Mouse (Mus musculus): Measurements from ENCODE around the gene Gm14569. TPM values are rescaled to one million over a fixed set of nuclear protein-coding genes. Genes with fewer than 3 reads are reported as not detected.

The Gm14569 gene
- polyA plus RNA-seq (2015; fragmentation: Nextera tagmentation; extraction: Ambion mirVana): not detected in 2 replicates

- 93% methylated on average over 4 of the region's 4 CpGs for WGBS
- no peak within 1 kb of the TSS for H3K4me3 ChIP-seq (replicated peaks)
- no peak within 1 kb of the TSS for H3K27ac ChIP-seq (replicated peaks)
- H3K4me1 ChIP-seq: no peaks in the 10 kb centered on the region
- no peak within 1 kb of the TSS for H3K9ac ChIP-seq (replicated peaks)
- no peaks in the 10 kb centered on the region for H3K9me3 ChIP-seq (replicated peaks)
- ATAC-seq (ENCODE audit: low FRiP score): no peak
- H3K27me3 ChIP-seq (replicated peaks): no peaks in the 10 kb centered on the region
- H3K4me2 ChIP-seq: no peak within 1 kb of the TSS
- H3K36me3 ChIP-seq: no peaks in the 10 kb centered on the region
Observed at GRCm38 (mm10) chrX:36491730-36492129, at the start of gene Gm14569. Gm14569 (minus strand) TSS chrX:36491830.

- Histone ChIP-seq H3K27me3 (replicated peaks) (no peaks in the 10 kb centered on the region), H3K27ac (replicated peaks) (no peak overlapping the region)
Observed at GRCm38 (mm10) chrX:36534514-36534913, 42.9 kb upstream of the Gm14569 start.

GRCm38 (mm10) chrX:36533744-36534143, 42.1 kb upstream of the Gm14569 start:
- no peaks in the 10 kb centered on the region for H3K36me3 ChIP-seq
- no peak for ATAC-seq (ENCODE audit: low FRiP score)
- H3K9me3 ChIP-seq (replicated peaks): no peaks in the 10 kb centered on the region
- H3K27ac ChIP-seq (replicated peaks): no peak overlapping the region
- no peak overlapping the region for H3K4me3 ChIP-seq (replicated peaks)
- no peak overlapping the region for H3K4me2 ChIP-seq
- H3K9ac ChIP-seq (replicated peaks): no peak overlapping the region
- no peaks in the 10 kb centered on the region for H3K27me3 ChIP-seq (replicated peaks)
- 74% methylated on average over 4 of the region's 4 CpGs for WGBS
- no peaks in the 10 kb centered on the region for H3K4me1 ChIP-seq

More at GRCm38 (mm10) chrX:36534514-36534913, 42.9 kb upstream of the Gm14569 start:
- Histone ChIP-seq H3K4me1 (no peaks in the 10 kb centered on the region), H3K4me2 (no peak overlapping the region), H3K36me3 (no peaks in the 10 kb centered on the region), H3K9ac (replicated peaks) (no peak overlapping the region), H3K4me3 (replicated peaks) (no peak overlapping the region), H3K9me3 (replicated peaks) (no peaks in the 10 kb centered on the region)
- 16% methylated on average over 4 of the region's 4 CpGs for WGBS
- peak; percentile 53; the same call in 1 of the 2 replicates for ATAC-seq (ENCODE audit: low FRiP score)

- Histone ChIP-seq H3K9ac (replicated peaks) (no peak overlapping the region), H3K27ac (replicated peaks) (no peak overlapping the region), H3K4me3 (replicated peaks) (no peak overlapping the region), H3K4me2 (no peak overlapping the region), H3K4me1 (no peaks in the 10 kb centered on the region), H3K27me3 (replicated peaks) (no peaks in the 10 kb centered on the region), H3K36me3 (no peaks in the 10 kb centered on the region), H3K9me3 (replicated peaks) (no peaks in the 10 kb centered on the region)
- 80% methylated on average over 5 of the region's 5 CpGs for WGBS
- no peak for ATAC-seq (ENCODE audit: low FRiP score)
Observed at GRCm38 (mm10) chrX:36530251-36530650, 38.6 kb upstream of the Gm14569 start.

- Histone ChIP-seq H3K4me1 (no peaks in the 10 kb centered on the region), H3K4me2 (no peak overlapping the region), H3K4me3 (replicated peaks) (no peak overlapping the region), H3K27me3 (replicated peaks) (no peaks in the 10 kb centered on the region), H3K27ac (replicated peaks) (no peak overlapping the region), H3K36me3 (no peaks in the 10 kb centered on the region), H3K9me3 (replicated peaks) (no peaks in the 10 kb centered on the region), H3K9ac (replicated peaks) (no peak overlapping the region)
- no peak for ATAC-seq (ENCODE audit: low FRiP score)
- WGBS: 75% methylated on average over 5 of the region's 5 CpGs
Observed at GRCm38 (mm10) chrX:36523729-36524128, 32.1 kb upstream of the Gm14569 start.

GRCm38 (mm10) chrX:36513726-36514125, 22.1 kb upstream of the Gm14569 start:
- 58% methylated on average over 8 of the region's 8 CpGs for WGBS
- no peaks in the 10 kb centered on the region for H3K4me1 ChIP-seq
- no peaks in the 10 kb centered on the region for H3K27me3 ChIP-seq (replicated peaks)
- H3K36me3 ChIP-seq: no peaks in the 10 kb centered on the region
- no peak overlapping the region for H3K27ac ChIP-seq (replicated peaks)
- H3K9me3 ChIP-seq (replicated peaks): no peaks in the 10 kb centered on the region
- no peak overlapping the region for H3K9ac ChIP-seq (replicated peaks)
- no peak overlapping the region for H3K4me2 ChIP-seq
- H3K4me3 ChIP-seq (replicated peaks): no peak overlapping the region
- no peak for ATAC-seq (ENCODE audit: low FRiP score)

- 68% methylated on average over 9 of the region's 9 CpGs for WGBS
Observed at GRCm38 (mm10) chrX:36513231-36513630, 21.6 kb upstream of the Gm14569 start.

GRCm38 (mm10) chrX:36506863-36507262, 15.2 kb upstream of the Gm14569 start:
- no peak overlapping the region for H3K4me2 ChIP-seq
- WGBS: 51% methylated on average over 6 of the region's 6 CpGs
- H3K9ac ChIP-seq (replicated peaks): no peak overlapping the region
- H3K9me3 ChIP-seq (replicated peaks): no peaks in the 10 kb centered on the region
- H3K27ac ChIP-seq (replicated peaks): no peak overlapping the region
- H3K4me3 ChIP-seq (replicated peaks): no peak overlapping the region
- no peak for ATAC-seq (ENCODE audit: low FRiP score)
- H3K27me3 ChIP-seq (replicated peaks): no peaks in the 10 kb centered on the region
- H3K36me3 ChIP-seq: no peaks in the 10 kb centered on the region
- H3K4me1 ChIP-seq: no peaks in the 10 kb centered on the region

More at GRCm38 (mm10) chrX:36513231-36513630, 21.6 kb upstream of the Gm14569 start:
- H3K4me1 ChIP-seq: no peaks in the 10 kb centered on the region
- no peak overlapping the region for H3K4me3 ChIP-seq (replicated peaks)
- H3K4me2 ChIP-seq: no peak overlapping the region
- ATAC-seq (ENCODE audit: low FRiP score): no peak
- no peaks in the 10 kb centered on the region for H3K27me3 ChIP-seq (replicated peaks)
- no peaks in the 10 kb centered on the region for H3K9me3 ChIP-seq (replicated peaks)
- no peak overlapping the region for H3K27ac ChIP-seq (replicated peaks)
- H3K9ac ChIP-seq (replicated peaks): no peak overlapping the region
- H3K36me3 ChIP-seq: no peaks in the 10 kb centered on the region

- Histone ChIP-seq H3K27ac (replicated peaks) (no peak overlapping the region), H3K27me3 (replicated peaks) (no peaks in the 10 kb centered on the region), H3K9me3 (replicated peaks) (no peaks in the 10 kb centered on the region), H3K36me3 (no peaks in the 10 kb centered on the region), H3K4me3 (replicated peaks) (no peak overlapping the region), H3K4me1 (no peaks in the 10 kb centered on the region), H3K4me2 (no peak overlapping the region), H3K9ac (replicated peaks) (no peak overlapping the region)
- 26% methylated on average over 3 of the region's 3 CpGs for WGBS
- 0 out of 2 replicates have a peak, but pooled peaks have one; percentile 24 for ATAC-seq (ENCODE audit: low FRiP score)
Observed at GRCm38 (mm10) chrX:36489506-36489905, 2.1 kb downstream of the Gm14569 start.

GRCm38 (mm10) chrX:36487996-36488395, 3.6 kb downstream of the Gm14569 start:
- no peak overlapping the region for H3K9ac ChIP-seq (replicated peaks)
- no peaks in the 10 kb centered on the region for H3K4me1 ChIP-seq
- no peak overlapping the region for H3K4me2 ChIP-seq
- H3K9me3 ChIP-seq (replicated peaks): no peaks in the 10 kb centered on the region
- no peak overlapping the region for H3K27ac ChIP-seq (replicated peaks)
- H3K4me3 ChIP-seq (replicated peaks): no peak overlapping the region
- ATAC-seq (ENCODE audit: low FRiP score): no peak
- H3K27me3 ChIP-seq (replicated peaks): no peaks in the 10 kb centered on the region
- WGBS: 46% methylated on average over 7 of the region's 7 CpGs
- H3K36me3 ChIP-seq: no peaks in the 10 kb centered on the region

- H3K4me3 ChIP-seq (replicated peaks): no peak overlapping the region
- H3K36me3 ChIP-seq: no peaks in the 10 kb centered on the region
- ATAC-seq (ENCODE audit: low FRiP score): no peak
- no peaks in the 10 kb centered on the region for H3K4me1 ChIP-seq
- H3K27me3 ChIP-seq (replicated peaks): no peaks in the 10 kb centered on the region
- WGBS: 98% methylated on average over 3 of the region's 3 CpGs
- no peak overlapping the region for H3K27ac ChIP-seq (replicated peaks)
- no peak overlapping the region for H3K4me2 ChIP-seq
- H3K9me3 ChIP-seq (replicated peaks): no peaks in the 10 kb centered on the region
- H3K9ac ChIP-seq (replicated peaks): no peak overlapping the region
Observed at GRCm38 (mm10) chrX:36474873-36475272, 16.8 kb downstream of the Gm14569 start.

- WGBS: 54% methylated on average over 6 of the region's 6 CpGs
Observed at GRCm38 (mm10) chrX:36474103-36474751, 17.4 kb downstream of the Gm14569 start.

More at GRCm38 (mm10) chrX:36474103-36474751, 17.4 kb downstream of the Gm14569 start:
- Histone ChIP-seq H3K9ac (replicated peaks) (no peak overlapping the region), H3K9me3 (replicated peaks) (no peaks in the 10 kb centered on the region), H3K4me2 (no peak overlapping the region), H3K4me1 (no peaks in the 10 kb centered on the region), H3K36me3 (no peaks in the 10 kb centered on the region), H3K4me3 (replicated peaks) (no peak overlapping the region), H3K27ac (replicated peaks) (no peak overlapping the region), H3K27me3 (replicated peaks) (no peaks in the 10 kb centered on the region)
- ATAC-seq (ENCODE audit: low FRiP score): no peak
